Mouse (Mus musculus) retina, postnatal 7 days (tissue): ENCODE results near the gene Gpd2.
A peak's percentile ranks its signal among the peaks of the same experiment; 100 is the strongest.

ENCODE experiments used
- DNase-seq: peaks from one replicate; pipeline ENCODE4 v3.0.0-alpha.2; 2012; ENCODE audit warnings: low read depth, low spot score

Gpd2 gene

DNA sequence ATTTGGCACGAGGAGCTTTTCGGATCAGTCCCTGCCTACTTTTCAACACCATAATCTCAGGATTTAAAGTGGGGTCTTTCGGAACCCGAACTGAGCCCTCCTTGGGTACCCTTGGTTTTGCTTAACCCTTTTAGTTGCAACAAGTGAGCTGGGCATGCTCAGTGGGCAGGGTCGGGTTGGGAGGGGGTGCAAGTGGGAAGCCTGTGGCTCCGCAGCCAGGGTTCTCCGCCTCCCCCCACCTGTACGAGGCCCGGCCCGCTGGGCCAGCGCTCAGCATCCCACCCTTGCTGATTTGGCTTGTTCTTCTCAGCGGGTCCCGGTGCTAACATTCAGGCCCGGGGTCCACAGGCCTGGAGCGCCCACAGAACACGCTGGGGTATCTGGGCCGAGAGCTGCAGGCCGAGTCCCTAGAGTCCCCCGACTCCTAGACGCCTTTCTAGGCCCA, at the start of gene Gpd2:
Gpd2 (plus strand) TSS at position 161 of the 445 bp plus-strand sequence.
- DNase-seq = no peak

DNA sequence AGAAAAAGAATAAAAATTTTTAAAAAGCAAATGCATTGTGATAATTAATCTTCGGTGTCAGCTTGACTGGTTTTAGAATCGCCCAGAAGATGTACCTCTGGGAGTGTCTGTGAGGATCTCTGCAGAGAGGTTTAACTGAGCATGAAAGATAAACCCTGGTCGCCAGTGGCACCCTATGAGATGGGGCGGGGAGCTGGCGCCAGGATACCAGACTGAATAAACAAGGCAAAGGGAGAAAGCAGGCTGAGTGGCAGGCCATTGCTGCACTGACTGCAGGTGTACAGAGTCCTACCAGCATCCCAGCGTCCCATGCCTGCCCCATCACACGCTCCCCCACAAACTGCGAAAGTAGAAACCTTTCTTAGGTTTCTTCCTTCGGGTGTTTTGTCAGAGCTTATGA, 49.2 kb upstream of the Gpd2 start:
- DNase-seq = no peak

DNA sequence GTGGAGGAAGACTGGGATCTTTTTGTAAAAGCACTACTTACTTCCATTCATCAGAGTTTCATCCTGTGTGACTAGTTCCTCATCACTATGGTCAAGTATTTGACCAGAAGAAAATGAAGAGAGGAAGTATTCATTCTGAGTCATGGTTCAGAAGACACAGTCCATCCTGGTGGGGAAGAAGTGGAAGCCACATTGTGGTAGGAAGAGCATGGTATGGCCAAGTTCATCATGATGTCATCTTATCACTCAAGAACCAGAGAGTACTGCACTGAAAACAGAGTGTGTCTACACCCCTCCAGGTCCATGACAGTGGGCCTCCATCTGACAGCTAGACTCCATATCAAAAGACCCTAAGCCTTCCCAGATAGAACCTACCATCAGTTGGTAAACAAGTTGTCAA, 46.6 kb upstream of the Gpd2 start:
- DNase-seq = no peak

DNA sequence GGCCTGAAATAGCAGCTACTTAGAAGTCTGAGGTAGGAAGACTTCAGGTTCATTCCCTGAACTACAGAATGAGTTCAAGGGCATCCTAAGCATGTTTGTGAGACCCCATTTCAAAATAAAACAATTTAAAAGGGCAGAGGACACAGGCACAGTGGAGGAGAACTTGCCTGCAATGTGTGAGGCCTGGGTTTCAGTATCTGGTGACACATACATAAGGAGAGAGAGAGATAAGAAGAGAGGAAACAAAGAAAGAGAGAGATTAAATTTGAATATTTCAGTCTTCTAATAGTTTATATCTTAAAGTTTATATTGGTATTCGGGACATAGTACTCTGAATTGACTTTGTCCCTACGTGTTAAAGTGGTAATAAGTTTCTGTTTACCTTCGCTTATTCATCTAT, 38.4 kb upstream of the Gpd2 start:
- no peak for DNase-seq

DNA sequence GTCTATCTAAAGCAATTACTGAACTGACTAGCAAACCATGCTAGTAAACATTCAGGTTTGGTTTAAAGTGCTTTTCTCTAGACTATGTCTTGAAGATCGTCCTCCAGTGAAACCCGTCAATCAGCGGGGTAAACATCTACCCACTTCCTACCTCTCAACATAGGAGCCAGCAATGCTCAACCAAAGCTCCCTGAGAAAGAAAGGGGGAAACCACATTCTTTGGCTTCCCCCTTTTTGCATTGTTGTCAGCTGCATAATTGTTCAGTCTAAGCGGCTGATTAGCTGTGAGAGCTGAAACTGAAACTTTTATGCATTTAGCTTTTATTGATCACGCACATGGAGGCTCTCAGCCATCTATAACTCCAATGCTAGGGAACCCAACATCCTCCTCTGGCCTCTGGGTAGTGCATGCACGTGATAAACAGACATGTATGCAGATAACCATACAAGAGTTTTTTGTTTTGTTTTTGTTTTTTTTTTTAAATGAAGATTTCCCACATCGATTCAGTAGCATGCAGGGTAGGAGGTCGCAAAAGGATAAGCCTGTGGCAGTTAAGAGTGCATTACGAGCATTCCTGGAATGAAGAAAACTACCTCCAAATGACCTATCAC, 28.9 kb upstream of the Gpd2 start:
- no peak for DNase-seq

DNA sequence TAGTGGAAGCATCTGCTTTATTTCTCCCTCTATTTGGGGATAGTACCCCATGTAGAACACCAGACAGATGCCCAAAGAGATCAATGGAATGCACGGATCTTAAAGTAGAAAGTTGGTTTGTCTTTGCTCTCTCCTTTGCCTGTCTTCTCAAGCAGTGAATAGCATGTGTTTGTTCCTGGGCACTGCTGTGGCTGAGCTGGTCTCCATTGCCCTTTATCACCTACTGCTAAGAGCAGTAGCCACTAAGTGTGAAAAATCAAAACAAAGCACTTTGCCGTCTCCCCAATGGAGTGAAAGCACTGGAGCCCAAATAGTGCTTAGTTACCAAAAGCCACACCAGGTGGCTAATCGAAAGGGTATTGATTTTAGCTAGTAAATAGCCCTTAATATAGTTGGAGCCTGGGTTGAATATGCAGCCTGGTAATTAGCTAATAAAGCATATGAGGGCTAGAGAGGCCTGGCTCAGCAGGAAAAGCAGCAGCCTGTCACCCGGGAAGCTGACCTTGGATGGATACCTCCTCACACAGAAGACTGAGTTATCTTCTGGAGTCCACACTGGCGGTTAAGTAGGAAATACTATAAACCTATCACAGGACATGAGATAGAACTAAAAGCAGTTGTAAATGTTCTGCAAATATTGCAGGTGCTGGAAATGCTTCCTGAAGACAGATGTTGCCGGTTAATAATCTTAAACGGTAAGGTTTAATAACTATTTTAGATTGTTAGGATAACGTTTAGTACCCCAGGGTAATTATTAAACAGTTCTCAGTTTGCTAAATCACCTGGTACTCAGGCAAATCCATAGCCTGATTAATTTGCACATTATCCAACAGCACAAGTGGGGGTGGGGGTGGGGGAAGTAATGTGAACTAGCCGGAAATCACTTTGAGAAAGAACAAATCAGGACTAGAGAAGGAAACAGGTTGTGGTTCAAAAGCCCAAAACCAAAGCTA, 26.1 kb upstream of the Gpd2 start:
- DNase-seq = no peak

DNA sequence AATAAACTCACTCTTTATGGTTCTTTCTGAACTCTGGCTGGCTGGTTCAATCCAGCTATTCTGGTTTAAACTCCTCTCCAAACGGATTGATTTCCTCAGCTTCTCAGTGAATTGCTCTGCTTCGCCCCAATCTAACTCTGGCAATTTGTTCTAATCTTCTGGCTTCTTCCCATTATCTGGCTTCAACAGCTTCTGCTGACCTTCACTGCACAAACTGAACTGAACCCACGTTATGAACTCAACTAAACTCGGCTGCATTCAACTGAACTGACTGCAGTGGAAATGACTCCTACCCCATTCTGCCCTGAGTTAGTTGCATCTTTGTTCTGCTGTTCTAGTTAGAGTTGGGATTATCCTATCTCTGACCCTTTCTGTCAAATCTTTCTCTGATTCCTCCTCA, 24.1 kb upstream of the Gpd2 start:
- no peak for DNase-seq

DNA sequence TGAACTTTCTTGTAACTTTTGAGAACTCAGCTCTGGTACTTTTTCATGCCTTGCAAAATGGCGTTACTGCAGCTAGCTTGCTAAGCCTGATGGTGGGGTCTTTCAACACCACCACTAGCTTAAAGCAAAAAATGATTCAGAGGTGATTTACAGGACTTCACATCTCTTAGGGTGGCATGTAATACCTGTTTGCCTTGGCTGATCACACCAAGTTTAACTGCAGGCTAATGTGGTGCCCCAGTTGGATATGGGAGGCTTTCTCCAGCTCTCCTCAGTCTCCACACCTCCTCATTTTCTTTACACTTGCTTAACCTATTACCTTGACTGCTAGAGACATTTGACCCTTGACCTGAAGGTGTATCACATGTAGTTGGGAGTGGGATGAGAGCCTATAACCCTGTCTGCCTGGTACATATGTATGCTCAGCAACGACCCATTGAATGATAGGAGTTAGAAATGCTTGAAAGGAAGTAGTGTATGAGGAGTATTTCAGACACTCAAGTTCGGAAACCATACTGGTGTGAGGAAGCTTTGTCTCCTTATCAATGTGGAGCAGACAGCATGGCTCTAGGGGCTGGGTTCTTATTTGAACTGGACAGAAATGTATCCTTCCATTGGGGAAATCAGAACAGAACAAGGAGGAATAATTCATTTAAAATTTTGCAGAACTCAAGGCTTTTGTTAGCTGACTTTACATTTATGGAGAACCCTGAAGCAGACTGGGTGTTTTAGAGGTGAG, 14.0 kb upstream of the Gpd2 start:
- no peak for DNase-seq

DNA sequence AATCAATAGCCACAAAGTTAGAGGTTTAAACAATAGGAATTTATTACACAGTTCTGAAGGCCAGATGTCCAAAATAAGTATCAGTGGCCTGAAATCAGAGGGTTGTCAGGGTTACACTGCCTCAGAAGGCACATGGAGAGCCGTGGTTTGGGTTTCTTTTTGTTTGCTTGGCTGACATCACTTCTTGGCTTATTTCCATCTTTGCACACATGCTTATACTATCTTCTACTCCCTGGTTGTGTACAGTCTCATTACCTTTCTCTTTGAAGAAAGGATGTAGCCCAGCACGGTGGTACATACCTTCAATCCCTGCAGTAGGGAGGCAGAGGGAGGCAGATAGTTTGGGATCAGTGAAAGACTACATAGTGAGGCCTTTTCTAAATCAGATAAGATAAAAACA, 12.2 kb upstream of the Gpd2 start:
- DNase-seq = no peak

DNA sequence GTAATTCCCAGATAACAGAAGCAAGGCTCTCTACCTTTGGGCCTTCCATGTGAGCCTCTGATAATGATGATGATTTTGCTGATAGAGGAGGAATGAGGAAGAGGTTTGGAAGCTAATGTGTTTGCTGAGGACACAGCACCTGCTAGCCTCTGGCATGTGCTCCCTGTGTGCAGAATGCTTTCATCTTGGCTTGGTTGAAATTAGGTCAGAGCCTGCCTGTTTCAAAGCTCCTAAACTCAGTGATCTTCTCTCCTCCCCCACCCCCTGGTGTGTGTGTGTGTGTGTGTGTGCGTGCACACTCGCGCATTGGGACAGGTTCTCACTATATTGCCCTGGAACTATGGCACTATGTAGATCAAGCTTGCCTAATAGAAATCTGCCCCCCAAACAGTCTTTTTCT, 10.0 kb upstream of the Gpd2 start:
- no peak for DNase-seq

DNA sequence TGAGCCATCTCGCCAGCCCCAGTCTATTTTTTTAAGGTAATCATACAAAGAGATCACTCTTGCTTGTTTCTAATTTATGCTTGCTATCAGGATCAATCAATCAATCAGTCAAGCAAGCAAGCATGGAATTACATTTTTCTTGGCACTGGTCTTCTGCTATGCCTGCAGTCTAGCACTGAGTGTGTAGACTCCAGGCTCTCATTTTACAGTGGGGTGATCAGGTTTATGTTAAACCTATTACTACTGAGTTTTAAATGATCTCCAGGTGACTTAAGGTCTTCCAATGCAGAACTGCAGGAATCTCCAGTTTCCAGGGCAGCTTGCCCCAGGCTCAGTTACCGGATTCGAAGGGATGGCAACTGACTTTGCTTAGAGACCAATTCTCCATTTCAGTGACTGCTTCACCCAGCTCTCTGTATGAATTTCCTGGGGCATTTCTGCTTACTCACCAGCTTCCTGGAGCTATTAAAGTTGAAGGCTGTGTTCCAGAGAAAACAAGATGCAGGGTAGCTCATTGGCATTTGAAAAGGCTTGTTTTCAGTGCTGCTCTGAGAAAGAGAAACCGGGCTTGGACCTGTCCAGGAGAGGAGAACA, 7.7 kb upstream of the Gpd2 start:
- no peak for DNase-seq

DNA sequence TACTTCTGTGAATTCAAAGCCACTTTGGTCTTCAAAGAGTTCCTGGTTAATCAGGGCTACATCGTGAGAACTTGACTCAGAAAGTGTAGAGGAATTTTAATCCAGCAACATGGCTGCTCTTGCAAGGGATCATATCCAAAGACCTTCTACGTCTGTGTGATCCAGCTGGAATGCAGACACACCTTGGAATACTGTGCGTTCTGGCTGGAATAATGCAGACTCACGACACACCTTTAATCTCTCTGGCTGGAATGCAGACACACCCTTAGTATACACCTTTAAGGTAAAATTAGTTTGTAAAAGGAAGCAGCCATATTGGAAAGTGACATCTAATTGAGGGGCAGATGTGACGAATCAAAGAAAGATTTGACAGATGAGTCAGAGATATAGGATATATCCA, 6.0 kb upstream of the Gpd2 start:
- DNase-seq = no peak

DNA sequence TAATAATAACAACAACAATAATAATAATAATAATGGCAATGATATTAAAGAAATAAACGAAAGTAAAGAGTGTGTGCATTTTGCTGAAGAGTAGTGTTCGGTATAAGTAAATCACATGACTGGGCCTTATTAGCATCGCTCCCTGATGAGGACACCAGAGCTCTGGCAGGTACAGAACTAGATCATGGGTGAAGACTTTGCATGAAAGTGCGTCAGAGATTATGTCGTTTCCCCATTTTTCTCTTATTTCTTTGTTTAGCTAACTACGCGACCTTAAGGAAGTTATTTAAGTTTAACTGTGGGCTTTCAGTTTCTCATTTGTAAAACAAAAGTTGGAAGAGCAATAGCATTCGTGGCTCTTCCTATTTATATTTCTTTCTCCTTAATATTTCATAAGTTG, 5.1 kb upstream of the Gpd2 start:
- no peak for DNase-seq

DNA sequence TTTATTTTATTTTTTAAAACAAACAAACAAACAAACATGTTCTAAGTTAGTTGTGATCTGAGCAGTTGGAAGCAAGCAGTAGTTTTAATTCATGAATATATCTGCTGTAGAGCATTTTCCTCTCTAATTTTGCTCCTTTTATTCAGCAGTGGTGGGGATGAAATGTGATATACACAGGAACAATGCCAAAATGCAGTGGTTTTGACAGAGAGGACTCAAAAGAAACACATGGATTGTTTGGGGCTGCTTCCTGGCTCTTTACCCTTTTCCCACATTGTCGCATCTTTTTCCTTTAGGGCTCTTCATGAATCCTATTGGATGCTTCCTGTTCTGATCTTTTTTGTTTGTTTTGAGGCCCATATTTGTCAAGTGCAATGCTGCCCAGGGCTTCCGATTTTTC, 1.2 kb upstream of the Gpd2 start:
- no peak for DNase-seq

DNA sequence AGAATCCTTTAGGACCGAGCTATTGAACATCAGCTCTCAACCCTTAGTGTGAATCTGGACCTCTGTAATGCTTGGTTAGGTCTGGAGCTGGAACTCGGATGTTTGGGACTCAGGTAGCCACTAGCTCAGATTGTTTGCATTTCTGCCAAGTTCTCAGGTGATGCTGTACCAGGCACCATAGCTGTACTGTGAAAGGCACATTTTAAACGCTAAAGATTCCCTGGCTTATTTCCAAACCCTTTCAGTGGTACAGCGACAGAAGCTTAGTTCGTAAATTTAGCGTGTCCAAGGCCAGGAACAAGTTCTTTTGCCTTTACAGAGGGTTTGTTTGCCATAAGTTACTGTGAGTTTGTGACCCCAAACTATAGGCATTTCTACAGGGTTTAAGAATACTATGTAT, 409 bp upstream of the Gpd2 start:
- no peak for DNase-seq

DNA sequence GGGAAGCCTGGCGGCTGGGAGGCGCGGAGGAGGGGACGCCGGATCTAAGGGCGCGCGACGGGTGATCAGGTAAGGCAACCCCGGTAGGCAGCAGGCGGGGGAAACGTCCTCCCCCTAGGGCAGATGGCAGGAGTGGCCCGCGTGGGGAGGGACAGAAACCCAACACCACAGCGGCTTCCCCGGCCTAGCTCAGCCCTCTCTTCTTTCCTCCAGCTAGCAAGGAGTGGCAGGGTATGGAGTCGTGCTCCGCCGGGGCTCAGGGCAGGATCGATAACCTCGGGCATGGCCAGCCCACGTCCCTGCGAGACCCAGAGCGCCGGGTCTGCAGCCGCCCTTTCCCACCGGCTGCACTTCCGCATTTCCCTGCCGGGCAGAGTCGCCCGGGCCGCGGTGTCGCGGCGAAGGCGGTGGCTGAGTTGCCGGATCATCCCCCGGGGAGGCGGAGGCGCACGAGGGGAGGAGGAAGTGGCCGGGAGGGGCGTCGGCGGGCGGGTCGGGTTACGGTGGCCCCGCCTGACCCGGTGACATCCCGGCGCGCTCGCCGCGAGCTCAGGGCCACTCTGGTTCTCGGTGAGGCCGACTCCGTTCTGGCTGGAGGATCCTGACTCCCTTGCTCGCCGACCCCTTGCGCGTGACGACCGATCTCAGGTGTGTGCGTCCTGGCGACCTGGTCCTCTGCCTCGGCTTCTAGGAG, 632 bp downstream of the Gpd2 start:
- peak; percentile 61 for DNase-seq

DNA sequence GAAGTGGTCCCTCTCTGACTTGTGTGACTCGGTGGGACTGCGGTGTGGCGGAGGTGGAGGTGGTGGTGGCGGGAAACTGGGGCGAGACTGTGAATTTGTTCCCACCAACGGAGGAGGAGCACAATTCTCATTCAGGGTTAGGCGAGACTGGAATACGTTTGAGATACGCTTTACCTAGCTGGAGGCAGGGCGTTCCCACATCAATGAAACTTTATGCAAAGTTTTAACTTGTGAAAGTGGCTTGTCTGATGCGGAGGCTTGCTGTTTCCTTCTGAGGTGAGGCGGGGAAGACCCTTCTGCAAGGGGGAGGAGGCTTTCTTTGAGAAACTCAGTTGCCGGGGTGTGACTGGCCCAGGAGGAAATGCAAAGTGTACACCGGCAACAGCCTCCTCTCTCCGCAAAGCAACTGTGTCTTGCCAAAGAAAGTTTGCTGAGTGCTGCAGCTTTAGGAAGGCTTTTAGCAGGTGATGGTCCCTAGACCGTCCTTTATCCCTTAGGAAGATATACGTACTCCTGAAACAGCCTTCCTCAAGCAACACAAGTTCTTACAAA, 1.3 kb downstream of the Gpd2 start:
- DNase-seq = no peak

DNA sequence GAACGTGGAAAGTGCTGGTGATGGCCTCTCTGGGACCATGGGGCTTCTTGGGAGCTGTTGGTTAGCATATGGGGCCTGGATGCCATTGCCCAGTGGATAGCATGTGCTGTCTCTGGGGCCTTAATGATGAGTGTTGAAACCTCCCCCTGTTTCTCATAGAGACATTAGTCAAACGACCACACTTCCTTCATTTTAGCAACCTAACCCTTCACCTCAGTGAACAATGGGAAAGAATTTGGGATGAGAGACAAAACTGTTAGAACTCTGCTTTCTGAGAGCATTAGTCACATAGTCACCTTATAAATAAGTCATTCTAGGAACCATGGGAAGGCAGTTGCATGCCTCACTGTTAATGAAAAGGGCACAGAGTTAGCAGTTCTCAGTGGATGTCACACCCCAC, 1.9 kb downstream of the Gpd2 start:
- no peak for DNase-seq

DNA sequence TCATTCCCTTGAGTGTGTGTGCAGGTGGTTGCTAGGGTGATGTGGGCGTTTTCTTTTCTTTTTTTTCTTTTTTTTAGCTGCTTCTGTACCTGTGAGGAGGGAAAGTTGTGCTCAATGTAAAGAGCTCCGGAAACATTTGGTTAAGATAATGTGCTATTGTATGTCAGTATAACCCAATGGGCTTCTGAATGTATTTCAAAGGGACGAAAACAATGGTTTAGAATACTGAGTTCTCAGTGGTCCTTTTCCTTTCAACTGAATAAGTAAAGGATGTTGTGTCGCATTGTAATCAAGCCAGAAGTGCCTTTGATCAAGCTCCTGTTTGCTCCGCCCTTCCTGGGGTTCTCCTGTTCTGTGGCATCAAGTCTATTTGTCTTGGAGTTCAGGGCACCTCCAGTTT, 6.6 kb downstream of the Gpd2 start:
- DNase-seq = no peak

DNA sequence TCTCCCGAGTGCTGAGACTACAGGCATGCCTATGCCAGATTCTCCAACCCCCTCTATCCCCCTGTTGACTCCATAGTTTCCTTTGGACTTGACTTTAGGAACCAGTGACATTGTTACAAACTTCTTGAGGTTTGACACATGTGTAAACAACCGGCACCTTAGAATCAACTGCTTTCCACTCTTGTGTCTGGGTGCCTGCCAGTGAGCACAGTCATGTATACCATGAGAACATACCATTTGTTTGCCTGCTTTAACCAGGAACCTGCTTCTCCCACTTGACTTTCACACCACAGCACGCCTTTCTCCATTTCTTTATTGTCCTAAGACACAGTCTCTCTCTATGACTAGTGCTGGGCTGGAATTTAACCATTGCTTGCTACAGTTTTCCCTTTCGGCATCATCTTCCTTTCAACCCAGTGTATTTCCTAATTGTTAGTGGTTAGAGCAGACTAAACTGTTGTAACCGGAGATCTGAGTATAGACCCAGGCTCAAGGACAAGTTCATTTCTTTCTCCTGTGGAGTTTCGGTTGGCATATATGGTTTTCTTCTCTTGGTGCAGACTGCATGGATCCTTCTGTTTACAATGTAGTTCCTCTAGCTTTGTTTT, 8.4 kb downstream of the Gpd2 start:
- no peak for DNase-seq

DNA sequence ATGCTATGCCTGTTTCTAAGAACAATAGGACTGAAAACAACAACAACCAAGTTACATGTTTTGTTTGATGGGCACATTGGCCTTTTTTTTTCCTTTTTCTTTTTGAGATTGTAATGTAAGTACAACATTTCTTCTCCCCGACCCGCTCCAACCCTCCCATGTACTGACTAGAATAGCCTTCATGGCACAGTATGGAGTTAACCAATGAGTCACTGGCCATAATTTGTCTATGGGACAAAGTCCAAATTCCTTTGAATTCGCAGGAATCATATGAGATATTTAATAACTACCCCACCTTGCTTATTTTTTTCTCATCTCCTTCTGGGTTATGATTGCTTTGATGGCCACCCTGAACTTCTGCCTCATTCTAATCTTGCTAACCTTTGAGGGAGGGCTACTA, 12.7 kb downstream of the Gpd2 start:
- DNase-seq = no peak
